Mouse (Mus musculus) stomach, adult 2 months (tissue): ENCODE measurements around the gene Rreb1. TPM values are rescaled to one million over a fixed set of nuclear protein-coding genes. Genes with fewer than 3 reads are reported as not detected.

Experiments
- polyA plus RNA-seq: library from polyadenylated mRNA; depleted of rRNA; stranded (reverse); fragments of >200 nt; gene quantifications from 2 replicates; pipeline ENCODE4 v1.2.3, GENCODE M21; 2012; rRNA removed

Rreb1 gene
- 5.9 and 7.5 TPM in 2 replicates for polyA plus RNA-seq

DNA sequence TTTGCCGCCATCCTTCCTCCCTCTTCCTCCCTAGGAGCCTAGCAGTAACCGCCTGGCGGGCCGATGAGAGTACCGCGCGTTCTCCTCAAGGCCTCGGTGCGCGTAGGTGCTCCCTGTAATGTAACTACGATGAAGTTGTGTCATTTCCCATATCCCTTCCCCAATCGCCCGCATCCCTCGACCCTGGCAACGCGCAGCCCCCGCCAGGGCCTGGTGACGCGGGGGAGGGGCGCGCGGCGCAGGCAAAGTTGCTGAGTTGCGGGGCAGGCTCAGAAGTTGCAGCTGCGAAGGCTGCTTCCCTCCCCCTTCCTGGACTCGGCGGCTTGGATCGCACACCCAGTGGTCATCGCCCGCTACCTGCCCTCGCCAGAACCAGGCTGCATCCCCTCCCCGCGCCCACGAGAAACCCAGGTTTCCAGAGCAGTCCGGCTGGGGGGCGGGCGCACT lies at the start of gene Rreb1:
Gene Rreb1, plus strand, starts transcription at position 254 of the 447 bp plus-strand sequence.

DNA sequence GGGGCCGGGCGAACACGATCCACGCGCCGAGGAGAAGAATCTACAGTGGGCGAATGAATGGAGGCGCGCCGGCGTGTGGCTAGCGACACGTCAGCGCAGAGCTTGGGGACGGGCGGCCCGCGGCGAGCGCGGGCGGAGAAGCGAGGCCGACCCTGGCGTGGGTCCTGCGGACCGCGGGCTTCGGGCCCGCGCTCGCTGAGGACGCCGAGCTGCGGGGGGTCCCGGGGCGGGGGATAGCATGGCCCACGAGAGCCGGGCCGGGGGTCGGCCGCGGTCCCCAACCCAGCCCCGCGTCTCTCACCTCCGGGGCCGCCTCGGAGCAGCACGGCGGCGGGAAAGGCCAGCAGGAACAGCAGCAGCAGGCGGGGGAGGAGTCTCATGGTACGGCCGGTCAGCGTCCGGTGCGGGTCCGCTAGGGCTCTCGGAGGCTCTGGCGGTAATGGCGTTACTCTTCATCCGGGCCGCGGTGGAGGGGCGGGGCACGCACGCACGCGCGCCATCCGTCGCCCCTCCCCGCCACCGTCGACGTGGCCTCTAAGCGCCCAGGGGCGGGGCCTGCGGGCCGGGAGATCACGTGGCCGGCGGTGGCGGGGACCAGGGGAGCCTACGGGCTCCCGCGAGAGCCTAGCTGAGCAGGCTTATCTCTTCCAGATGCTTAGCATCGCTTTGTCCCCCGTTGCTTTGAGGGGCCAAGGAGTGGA lies 215.7 kb downstream of the Rreb1 start, which contains the start of gene Ssr1:
Gene Ssr1, minus strand, starts transcription at position 514 of the 701 bp plus-strand sequence.

Other genes starting within 250 kb of the Rreb1 start
- 1.6 and 2.2 TPM in 2 replicates for gene Ssr1, start 215.8 kb downstream of the Rreb1 start, polyA plus RNA-seq